Mouse (Mus musculus) left cerebral cortex, postnatal 10 days (tissue): ENCODE measurements at regions not wholly inside any gene's neighbourhood (a gene's known extent, or its start where the extent isn't known, plus 50 kb on each side); places are given as distances from the start of the nearest gene placed in this dataset.
A peak's percentile ranks its signal among the peaks of the same experiment; 100 is the strongest.

Experiments
- DNase-seq, 2 experiments: peaks; one replicate each; pipeline ENCODE4 v3.0.0; 2021 to 2022; ENCODE audit warnings: low spot score in 2 of 2, mixed read lengths in 1 of 2; ENCODE audit errors: extremely low spot score in 1 of 2
- intact Hi-C: fragments of 180-260 bp; cut with DNase I; formaldehyde crosslinking; loops from one replicate; pipeline ENCODE4 v1.15.1; 2025

DNA sequence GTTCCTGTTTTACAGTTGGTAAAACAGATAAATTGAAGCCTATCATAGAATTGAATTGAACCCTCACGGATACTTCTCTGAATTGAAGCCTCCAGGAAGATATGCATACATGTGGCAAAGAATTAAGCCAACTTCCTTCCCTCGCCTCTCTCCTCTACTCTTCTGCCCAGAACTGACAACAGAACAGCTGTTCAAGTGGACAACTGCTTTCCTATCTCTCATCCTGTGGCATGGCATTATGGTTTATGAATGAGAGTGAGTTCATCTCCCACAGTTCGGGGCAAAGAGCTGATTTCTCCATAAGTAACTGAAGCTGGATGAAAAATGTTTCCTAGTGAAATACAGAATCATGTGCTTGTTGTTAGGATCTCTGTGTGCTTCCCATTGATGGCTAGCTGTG, 190.6 kb downstream of the Kcnj2 start:
- no peak for DNase-seq
- intact Hi-C loops = no loop called here

DNA sequence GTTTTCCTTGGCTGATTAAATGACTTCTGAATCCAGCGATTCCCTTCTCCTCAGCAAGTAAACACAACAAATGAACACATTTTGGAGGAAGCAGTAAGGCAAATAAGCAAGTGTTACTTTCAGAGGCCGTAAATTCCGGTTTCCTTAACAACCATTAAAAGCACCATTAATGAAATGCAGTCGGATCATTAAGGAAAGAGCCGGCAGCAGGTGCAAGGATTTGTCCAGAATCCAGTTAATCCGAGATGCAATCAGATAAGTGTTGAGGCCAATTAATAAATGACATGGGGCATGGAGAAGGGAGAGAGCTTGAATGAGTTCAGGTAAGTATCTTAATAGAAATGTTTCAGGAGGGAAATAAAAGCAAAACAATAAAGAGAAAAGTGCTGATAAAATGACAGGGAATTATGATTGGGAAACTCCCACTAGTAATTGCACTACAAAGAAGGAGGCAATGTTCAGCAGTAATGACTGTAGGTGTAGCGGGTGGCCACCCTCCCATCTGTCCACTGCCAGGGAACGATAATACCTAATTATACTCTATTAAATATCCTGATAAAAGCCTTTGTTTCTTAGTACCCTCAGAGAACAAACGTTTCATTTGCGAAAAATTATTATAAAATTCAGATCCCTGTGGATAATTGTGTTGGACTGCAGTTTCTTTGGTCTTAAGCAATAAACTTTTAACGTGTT, 194.9 kb downstream of the Kcnj2 start:
- DNase-seq = no peak
- intact Hi-C loops = no loop called here

DNA sequence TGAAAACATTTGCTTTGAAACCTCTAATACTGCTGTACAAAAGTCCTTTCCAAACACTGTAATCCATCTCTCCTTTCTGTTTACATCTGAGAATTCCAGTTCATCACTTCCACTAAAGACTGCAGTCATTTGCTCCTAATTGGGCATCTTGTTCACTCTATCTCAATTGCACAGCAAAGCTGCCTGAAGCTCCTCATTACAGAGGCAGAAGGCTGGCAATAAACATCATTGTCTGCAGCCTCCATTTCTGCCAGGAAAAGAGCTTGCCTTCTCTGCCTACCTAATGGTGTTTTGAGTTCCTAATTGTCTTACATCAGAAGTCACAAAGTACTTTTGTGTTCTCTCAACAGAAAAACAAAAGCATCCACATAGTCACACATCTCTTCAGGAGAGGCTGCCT, 207.7 kb downstream of the Kcnj2 start:
- DNase-seq = no peak
- intact Hi-C loops = no loop called here

DNA sequence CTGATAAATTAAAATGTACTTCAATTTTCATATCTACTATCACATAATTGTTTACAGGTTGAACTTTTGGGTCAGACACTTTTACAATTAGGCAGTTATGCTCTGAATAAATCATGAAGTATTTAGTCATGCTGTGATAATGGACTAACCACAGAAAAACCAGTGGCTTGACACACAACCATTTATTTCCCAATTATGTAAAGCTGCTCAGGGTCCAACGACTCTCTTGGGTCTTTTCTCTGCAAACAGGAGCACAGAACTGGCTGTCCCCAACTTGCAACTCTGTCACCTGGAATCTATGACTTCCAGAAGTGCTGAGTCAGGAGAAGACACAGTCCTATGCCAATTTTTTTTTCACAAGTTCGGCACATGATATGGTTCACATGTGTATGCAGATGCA, 214.8 kb downstream of the Kcnj2 start:
- no peak for DNase-seq
- intact Hi-C loops = no loop called here

DNA sequence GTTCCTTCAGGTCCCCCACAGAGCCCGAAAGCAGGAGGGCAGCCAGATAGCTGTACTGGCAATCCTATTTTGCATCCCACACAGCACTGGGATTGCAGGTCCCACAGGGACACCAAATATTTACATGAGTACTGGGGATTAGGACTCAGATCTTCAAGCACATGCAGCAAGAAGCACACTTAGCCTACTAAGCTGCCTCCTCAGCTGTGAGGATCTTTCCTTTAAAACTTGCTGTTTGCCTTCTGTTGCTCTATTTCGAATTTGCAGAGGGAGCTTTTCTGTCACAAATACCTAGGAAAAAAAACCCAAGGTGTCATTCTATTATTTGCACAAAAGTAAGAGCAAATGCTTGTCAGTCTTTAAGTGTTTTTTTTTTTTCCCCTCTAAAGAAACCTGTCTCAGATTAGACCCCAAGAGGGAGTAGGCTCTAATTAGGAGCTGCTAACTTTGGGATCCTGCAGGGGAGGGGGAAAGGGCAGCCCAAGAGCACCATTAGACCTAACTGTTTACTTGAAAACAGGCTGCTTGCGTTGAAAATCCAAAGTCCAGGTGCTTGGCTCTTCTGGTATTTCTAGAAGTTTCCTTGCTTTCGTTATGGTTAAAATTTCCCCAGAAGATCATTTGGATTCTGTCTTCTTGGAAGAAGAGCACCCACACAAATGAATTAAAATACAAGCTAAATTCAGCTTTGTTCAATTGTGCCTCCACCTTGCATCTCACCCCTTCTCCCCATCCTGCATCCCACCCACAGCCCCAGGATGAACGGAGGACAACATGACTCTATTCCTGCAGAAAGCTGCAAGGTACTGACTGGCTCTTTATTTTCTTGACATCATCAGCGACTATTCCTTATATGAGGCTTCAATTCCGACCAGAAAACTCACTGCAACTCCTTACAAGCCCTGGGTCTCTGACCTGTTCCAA, 215.5 kb downstream of the Kcnj2 start:
- intact Hi-C loops = no loop called here
- no peak for DNase-seq

DNA sequence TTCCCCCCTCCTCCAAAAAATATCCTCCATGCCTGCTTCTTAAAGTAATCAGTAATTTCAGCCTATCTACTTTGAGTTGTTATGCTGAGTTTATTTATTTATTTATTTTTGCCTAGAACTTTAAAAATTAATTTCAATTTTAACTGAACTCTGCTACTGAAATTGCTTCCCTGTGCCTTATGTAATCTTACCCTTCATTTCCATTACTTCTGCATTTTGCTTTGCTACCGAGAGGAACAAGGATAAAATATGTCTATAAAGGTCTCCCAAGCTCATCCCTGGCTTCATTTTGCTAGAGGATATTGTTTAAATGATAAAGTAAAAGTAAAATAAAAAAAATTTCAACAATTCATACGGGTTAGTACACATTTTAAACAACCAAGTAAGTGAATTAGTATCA, 216.3 kb downstream of the Kcnj2 start:
- intact Hi-C loops = no loop called here
- DNase-seq = no peak

DNA sequence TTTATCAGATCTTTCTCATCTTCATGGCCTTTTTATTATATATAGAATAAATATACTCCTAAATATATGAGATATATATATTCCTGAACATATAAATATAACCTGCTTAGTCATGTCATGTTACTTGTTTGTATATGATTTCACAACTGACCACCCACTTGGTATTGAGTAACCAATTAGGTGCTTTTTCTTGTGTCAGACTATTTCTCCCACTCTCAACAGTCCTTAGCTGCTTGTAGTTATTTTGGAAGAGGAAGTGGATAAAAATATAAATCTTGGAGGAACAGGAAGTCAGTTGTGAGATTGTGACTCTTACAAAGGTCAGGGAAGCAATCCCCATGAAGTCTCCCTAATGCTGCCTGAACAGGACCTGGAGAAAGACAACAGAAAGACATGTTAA, 224.6 kb downstream of the Kcnj2 start:
- intact Hi-C loops = no loop called here
- no peak for DNase-seq

DNA sequence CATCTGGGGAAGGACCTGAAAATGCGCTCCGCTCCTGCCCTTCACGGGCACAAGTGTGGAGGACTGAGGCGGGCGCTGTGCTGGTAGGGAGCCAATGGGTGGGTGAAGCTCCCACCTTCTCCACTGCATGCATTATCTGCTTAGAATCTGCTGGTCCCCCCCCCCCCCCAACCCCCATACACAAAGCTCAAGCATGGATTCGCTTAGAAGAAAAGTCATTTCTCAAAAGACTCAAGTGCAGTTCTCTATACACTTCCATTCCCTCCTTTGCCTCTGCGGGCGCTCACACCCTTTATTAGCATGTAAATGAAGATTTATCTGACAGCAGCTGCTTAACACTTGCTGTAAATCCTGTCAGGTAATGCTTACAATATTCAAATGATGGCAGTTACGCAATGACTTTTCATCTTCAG, 230.4 kb downstream of the Kcnj2 start:
- DNase-seq = peak in 1 of 2 experiments; percentile 22
- intact Hi-C loops = no loop called here

DNA sequence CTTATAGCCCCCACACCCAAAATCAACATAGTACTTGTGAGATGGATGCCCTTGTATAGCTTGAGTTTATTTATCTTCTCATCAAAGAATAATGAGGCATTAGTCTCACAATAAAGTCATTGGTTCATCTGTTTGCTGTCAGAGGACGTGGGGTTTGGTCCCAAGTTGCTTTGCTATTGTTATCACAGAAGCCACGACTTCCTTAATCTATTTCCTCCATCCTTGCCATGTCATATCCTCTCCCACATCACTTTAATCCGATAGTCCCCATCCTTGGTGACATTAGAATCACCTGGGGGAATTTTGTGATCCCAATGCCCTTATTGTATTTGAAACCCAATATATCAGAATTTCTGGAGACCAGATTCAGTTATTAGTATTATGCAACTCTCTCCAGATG, 246.8 kb downstream of the Kcnj2 start:
- intact Hi-C loops = no loop called here
- DNase-seq = no peak

DNA sequence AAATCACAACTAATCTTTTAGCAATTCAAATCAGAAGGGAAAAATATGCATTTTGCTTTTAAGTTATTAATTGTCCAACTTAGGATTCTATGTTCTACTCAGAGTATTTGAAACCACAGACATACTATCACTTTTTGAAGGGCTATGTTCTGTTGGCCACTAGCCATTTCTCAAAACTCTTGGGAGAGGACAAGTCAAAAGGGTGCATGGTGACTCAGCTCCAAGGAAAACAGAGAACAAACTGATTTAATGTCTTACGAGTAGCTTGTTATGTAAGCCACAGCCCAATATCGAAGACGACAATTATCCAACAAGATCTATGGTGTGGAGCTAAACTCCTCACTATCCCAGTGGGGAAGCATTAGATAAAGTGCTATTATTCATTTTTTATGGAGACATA, 247.6 kb downstream of the Kcnj2 start:
- intact Hi-C loops = no loop called here
- DNase-seq = no peak

DNA sequence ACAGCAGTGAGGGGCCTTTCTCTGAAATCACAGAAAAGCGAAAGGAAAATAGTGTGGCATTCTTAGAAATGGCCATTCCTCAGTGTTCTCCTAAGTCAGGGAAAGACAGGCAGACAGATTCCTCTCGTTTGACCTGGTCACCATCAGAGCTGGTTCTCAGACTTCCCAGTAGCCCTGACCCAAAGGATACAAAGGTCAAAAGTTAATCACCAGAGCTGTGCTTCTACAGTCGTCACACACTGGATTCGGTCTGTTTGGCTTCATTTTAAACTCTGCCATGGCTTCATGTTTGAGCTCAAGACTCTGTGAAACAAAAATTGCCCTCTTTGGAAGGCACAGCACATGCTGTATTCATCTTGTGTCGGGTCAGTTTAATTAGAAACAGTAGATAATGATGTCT, 255.6 kb downstream of the Kcnj2 start:
- no peak for DNase-seq
- intact Hi-C loops = no loop called here

DNA sequence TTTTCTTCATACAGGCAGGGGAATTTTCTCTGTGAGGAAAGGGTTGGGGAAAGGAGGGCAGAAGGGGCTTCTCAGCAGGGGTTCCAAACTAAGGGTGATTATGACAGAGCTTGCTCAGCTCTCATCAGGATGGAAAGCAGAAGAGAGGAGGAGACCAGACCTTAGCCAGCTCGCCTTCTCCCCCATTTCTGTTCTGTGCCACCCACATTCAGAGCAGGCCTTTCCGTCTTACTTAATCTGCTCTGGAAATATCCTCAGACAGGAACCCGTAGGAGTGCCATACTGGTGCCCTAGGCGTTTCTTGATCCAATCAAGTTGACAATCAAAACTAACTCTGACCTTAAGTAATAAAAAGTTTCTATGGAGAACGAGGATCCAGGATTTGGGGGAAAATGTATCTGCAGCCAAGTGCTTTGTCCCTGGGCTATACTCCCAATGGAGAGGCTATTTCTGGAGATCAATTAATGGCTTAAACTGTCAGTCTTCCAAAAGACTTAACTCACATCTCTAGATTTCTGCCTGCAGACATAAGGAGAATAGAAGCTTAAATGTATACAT, 258.6 kb downstream of the Kcnj2 start:
- intact Hi-C loops = no loop called here
- no peak for DNase-seq

DNA sequence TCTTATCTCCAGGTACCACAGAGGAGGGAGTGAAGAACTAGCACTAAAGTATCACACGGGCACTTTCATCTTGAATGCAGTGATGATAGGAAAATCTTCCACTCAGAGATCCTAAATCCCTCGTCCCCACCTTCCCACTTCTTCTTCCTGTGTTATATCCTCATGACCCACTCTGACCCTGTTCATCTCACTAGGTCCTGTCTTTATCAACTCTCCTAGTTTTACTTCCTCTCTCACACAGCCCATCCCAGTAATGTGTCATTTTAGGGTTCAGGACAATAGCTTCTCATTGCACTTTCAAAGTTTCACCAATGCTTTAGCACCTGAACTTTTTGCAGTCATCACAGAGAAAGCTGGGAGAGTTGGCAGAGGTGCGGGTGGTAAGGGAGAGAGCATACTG, 261.0 kb downstream of the Kcnj2 start:
- DNase-seq = no peak
- intact Hi-C loops = no loop called here

DNA sequence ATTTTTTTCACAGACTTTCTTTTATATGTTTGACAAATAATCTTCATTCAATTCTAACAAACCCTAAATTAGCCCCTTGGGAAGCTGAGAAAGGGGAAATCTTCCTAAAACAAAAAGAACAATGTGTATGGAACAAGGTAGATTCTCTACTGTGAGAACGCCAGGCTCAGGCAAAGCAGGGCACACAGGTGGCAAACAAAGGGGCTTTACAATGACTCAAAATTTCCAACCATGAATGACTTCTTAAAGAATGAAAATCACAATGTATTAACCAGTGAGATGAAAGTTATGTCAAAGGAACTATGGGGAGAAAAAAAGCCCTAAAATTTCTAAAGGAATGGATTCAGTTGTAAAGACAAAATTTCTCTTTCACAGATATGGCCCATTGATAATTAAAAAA, 262.3 kb downstream of the Kcnj2 start:
- intact Hi-C loops = no loop called here

DNA sequence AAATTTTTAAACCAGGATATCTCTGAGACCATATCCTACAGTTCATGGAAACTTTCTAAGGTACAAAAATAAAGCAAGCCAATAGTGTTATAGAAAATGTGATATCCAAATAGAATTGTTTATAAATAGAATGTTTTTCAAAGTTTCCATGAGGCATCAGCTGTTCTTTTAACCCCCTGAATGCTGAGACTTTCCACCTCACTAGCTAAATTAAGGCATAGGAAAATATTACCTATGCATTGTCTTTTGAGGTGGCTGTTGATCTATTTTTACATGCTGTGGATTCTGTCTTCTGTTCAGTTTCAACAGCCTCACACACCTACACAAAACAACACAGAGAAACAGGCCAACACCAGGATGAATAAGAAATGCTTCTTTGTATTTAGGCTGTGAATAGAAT, 265.6 kb downstream of the Kcnj2 start:
- intact Hi-C loops = no loop called here
- DNase-seq = no peak

More for the DNA sequence above, 262.3 kb downstream of the Kcnj2 start:
- no peak for DNase-seq

DNA sequence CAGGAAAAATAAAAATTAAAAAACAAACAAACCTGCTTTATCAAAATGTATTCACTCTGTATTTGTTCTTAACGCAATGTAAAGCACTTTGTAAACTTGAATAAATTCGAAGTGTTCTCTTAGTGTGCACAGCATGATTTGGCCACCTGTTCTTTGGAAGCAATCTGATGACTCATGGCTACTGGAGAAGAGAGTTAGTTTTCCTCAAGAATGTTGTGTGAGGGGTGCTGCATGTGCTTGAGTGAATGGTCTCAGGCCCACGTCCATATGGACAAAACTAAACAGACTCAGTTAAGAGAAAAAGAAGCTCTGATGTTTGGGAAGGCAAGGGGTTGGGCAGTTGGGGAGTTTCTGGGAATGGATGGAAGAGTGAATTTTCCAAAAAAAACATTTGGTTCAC, 267.1 kb downstream of the Kcnj2 start:
- DNase-seq = no peak
- intact Hi-C loops = no loop called here

DNA sequence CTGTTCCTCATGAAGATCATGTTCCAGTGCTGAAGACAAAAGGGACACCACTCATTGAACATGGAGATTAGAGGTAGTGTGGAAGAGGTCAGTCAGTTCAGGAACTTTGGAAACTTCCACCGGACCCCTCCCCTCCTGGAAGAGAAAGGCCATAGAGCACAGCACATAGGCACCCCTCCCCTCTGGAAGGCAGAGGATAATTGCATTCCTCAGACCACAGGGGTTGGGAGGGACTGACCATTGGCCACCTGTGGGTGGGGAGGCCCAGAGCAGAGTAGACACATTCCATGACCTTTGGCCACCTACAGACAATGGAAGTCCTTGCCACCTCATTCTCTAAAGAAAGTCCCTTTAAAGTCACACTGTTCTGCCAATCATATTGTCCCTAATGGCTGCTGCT, 281.6 kb downstream of the Kcnj2 start:
- intact Hi-C loops = no loop called here
- no peak for DNase-seq

DNA sequence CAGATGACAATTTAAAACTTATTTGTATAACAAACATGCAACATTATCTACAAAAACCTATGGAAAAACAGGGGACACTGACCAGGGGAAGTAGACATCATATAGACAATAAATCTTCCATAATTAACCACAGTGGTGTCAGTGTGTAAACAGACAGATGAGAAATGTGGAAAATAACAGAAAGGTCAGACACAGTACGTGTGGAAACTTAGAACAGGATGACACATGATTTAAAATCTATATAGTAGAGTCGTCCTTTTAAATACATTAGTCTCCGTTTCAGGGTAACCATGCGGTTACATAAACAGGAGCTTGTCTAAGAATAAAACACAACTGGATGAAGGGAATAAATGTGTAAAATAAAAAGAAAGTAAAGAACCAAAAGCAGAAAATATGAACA, 284.1 kb downstream of the Kcnj2 start:
- no peak for DNase-seq
- intact Hi-C loops = no loop called here

DNA sequence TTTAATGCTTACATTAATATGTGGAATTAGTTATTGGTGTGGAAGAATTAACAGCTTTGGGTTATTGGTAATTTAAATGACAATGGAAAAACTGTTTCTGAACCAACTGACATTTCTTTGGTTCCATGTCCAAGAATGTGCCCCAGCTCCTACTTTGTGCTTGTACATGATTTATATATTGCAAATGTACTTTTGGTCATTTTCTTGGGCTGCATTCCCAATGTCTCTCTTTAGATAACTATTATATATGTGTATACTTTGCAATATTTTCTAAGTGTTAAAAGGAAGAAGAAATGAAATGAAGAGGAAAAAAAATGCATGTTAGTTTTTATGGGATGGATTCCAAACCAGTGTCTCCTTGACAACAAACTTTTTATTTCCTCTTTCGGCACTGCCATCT, 297.4 kb downstream of the Kcnj2 start:
- intact Hi-C loops = no loop called here
- DNase-seq = no peak

DNA sequence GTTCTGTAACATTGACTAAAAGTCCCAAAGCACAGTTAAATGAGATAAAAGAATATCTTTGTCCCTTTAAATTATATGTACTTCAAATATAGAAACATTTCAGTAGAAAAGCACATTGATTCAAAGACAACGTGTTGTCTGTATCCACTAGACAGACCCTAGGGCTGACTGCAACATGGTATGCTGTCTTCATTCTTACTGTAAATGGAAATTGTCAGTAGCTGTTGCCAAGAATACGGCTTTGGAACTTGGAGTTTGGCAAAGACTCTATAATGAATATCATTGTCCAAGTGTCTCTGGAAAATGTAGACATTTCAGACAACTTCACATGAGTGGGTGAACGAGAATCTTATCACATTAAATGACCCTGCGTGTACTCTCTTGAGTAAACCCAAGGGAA, 311.2 kb downstream of the Kcnj2 start:
- intact Hi-C loops = no loop called here
- DNase-seq = no peak
